Mouse (Mus musculus) pancreas, adult 10 weeks (tissue): ENCODE measurements around the gene C530025M09Rik. TPM values are rescaled to one million over a fixed set of nuclear protein-coding genes. Genes with fewer than 3 reads are reported as not detected.

Source experiments
- polyA plus RNA-seq: library from polyadenylated mRNA; stranded (reverse); fragments of 350-450 nt; fragmentation: Illumina TruSeq; extraction: RNeasy Lipid Tissue Mini Kit (QIAGEN cat#74804); gene quantifications from one replicate; pipeline ENCODE4 v1.2.3, GENCODE M21; 2015; ENCODE audit warnings: low read depth, low replicate concordance; ENCODE audit not compliant: insufficient read depth

C530025M09Rik gene
- polyA plus RNA-seq: not detected

GRCm38 (mm10) chr2:149830536-149831458 is at the start of gene C530025M09Rik:
TSS of gene C530025M09Rik (minus strand) at chr2:149831213.

GRCm38 (mm10) chr2:149828911-149829310 is 2.1 kb downstream of the C530025M09Rik start, which contains the start of gene Syndig1:
TSS of gene Syndig1 (plus strand) at chr2:149829211.

Other genes starting within 250 kb of the C530025M09Rik start
- gene Syndig1, start 2.0 kb downstream of the C530025M09Rik start, polyA plus RNA-seq: not detected